Mouse (Mus musculus) adrenal gland, postnatal 36 days (tissue): Measurements from ENCODE around the gene Fsd1. TPM values are rescaled to one million over a fixed set of nuclear protein-coding genes. Genes with fewer than 3 reads are reported as not detected.

Experiments
- DNase-seq, 2 experiments: peaks; one replicate each; pipeline ENCODE4 v3.0.0; 2021; ENCODE audit warnings: mixed read lengths in 1 of 2
- total RNA-seq, 2 experiments: library from RNA; stranded (reverse); gene quantifications; 2 replicates each; pipeline ENCODE4 v1.2.3; 2021

The Fsd1 gene
- total RNA-seq, 2 experiments from 2014 or later = 1.1 to 1.3 TPM

DNA sequence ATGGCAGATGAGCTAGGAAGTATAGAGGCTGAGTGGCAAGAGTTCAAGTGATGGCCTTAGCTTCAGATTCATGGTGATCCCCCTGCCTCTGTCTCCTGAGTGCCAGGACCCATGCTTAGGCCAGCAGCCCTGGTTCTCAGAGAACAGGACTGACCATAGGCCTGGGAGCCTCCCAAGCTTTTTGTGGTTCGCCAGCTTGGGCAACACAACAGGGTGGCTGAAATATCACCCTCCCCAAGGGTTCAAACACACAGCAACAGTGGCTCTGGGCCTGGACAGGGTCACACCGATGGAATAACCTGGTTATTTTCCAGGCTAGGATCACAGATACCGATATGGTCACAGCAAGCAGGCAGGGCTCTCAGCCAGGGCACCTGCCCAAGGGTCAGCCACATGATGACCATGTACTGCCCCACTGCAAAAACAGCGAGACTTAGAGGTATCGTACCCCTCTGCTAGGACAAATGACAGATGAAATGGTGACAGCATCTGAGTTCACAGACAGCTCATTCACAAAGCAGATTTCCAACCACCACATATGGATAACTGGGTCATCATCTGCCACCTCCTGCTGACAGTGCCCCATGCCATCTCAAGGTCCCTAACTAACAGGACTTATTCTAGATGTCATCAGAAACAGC is 41.6 kb downstream of the Fsd1 start:
- DNase-seq = no peak

DNA sequence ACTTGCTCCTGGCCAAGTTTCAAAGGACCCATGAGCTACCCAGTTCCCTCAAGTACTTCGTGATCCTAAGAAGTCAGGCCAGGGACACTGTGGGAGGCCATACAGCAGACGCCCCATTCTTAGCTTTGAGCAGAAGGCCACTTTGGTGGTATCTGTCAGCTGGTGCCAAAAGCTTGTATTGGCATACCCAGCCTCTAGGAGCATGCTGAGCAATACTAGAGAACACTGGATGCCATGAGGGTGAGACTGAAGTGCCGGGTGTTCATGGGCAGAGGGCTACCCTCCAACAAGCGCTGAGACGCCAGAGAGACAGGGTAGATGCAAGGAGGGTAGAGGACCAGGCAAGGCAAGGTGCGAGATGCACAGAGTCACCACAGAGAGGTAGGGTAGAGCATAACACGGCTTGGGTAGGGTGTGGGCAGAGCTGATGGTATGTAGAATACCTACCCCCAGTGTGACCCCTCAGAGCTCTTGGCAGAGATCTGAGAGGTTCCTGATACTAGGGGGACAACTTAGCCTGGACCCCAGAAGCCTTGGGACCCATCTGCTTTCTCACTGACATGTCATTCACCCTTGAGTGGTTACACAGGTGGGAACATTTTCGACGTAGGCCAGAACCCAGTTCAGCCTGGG is 44.0 kb downstream of the Fsd1 start:
- no peak for DNase-seq

DNA sequence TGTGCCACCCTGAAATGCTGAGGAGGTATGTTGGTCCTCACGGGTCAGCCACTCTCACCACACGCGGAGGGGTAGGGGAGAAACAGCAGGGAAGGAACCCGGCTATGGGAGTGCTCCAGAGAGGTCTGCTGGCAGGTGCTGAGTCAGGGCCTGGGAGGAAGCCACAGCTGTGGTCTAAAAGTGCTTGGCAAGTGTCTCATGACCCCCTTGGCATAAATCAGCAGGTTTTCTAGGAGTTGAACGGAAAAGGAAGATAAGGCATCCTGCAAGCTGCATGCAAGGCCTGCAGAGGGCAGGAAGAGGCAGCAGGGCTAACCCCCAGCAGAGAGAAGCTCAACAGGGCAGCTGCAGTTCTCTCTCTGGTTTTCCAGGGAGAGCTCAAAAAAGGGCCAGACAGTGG is 44.6 kb downstream of the Fsd1 start:
- DNase-seq = peak; percentile 63 to 76

DNA sequence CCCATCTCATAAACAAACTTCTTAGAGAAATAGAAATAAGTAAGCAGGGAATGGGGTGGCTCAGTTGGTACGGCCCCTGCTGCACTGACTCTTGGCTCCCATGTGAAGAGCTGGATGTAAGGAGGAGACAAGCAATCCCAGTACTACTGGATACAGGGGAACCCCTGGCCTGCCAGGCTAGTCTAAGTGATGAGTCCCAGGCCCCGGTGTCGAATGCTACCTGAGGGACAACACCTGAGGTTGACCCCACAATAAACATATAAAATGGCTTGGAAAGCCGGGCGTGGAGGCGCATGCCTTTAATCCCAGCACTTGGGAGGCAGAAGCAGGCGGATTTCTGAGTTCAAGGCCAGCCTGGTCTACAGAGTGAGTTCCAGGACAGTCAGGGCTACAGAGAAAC is 45.1 kb downstream of the Fsd1 start:
- DNase-seq = no peak

DNA sequence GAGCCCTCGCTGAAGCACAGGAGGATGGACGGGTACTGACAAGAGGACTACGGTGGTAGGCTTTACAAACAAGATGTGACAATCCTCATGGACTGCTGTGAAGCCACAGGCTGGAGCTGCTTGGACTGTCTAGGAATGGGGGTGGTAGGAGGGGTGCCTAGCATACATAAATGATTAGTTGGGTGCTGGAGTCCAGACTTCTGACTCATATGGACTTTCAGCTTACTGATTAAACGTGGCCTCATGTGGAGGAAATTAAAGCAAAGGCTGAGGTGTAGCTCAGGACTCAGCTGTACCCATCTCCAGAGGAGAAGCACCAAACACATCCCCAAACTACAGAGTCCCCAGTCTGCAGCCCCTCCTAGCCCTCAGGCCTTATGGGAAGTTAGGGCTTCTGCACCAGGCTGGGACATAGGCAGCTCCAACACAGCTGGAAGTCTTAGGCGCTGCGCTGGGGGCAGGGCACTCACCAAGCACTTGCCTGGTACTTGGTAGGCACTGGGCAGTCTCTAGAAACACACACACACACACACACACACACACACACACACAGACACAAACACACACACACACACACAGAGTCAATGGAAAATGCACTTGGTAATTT is 45.9 kb downstream of the Fsd1 start:
- DNase-seq = no peak

DNA sequence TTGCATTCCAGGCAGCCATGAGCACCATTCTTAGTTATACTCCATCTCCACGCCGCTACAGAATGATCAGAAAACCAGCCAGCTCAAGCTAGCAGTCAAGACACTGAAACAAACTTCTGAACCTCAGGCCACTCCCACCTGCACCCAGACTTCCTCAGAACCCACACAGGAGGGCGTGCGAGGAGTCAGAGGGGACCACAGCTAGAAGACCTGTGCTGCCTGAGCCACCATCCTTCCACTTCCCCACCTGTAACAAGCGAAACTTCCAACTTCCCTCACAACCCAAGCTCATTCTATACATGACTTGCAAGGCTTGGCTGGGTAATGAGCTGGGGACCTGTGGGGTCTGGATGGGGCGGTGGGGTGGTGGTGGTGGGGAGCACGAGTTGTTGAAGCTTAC is 46.5 kb downstream of the Fsd1 start:
- DNase-seq = no peak

DNA sequence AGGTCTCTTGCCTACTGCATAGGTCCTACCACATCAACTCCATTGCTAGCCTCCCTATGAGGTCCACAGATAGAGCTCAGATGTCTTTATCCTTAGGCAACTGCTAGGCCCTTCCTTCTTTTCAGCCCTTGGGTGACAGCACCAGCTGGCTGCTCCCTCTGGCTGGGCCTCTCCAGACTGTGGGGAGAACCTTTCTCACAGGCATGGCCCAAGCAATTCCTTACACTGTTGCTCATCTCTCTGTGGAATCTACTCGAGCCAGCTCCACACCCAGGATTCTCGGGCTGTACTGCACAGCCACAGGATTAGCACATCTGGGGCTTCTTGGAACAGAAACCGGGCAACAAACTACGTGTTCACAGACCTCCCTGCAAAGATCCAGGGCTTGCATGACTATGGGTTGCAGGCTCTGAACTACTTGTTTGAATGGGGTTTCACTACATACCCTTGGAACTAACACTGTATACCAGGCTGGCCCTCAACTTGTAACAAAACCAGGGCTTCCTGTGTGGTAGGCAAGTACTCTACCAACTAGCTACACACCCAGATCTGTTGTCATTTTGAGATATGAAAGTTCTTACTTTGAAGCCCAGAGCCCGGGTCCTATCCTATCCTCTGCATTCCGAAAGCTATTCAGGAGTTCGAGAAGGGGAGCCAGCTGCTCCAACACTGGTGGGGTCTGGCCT is 47.9 kb downstream of the Fsd1 start:
- DNase-seq = no peak

DNA sequence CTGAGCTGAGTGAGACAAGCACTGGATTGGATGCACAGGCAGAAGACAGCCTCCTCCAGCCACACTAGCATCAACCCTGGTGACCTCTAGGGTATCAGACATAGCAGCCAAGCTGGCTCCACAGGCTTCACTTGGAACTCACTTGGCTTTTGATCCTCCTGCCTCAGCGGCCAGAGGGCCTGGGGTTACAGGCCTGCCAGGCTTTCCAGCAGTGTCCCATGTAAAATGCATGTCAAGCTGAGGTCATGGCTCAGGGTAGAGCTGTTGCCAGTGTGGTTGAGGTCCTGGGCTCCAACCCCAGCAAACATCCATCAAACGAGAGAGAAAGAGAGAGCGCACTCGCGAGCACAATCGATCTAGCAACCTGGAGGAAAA is 48.4 kb downstream of the Fsd1 start:
- DNase-seq = no peak

DNA sequence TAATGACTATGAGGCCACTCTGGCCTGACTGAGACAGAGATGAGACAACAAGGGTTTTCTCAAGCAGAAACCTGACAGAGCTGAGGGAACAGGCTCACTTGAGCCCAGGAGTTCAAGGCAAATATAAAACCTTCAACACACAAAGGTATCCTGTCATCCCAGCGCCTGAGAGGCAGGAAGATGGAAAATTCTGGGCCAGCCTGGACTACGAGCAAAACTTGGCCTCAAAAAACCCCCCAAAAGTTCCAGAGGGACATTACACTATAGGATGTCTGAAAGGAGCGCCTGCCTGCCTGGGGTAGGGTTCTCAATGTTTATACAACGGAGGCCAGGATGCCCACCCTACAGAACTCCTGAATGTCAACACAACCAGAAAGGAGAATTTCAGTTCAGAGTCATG is 48.9 kb downstream of the Fsd1 start:
- no peak for DNase-seq

DNA sequence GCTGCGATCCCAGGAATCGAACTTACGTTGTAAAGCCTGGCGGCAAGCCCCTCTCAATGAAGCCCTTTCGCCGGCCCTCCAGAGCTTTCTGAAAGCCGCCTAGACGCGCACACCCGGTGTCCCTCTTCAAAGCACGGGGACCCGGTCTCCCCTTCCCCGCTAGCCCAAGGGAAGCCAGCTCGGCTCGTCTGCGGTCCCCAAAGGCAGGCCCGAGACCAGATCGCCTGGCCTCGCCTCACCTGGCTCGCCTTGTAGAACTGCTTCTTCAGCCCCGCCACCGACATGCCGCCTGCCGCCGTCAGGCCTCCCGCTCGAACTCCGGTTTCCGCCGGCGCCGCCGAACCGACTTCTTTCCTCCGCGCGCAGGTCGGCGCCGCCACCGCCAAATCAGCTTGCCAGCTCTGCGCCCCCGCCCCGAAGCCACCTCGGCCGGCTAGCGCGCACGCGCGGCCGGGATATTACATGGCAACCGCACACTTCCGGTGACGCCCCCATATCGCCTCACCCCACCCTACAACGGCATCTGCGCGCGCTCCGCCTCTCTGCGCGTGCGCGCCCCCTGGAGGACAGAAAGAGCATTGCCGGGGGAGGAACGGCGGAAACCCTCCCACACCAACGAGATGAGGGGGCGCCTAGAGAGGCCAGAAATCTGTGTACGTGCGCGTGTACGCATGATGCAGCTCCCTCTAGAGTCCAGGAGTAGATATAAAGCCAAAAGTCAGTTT is 50.0 kb downstream of the Fsd1 start, which contains the start of gene Sh3gl1:
Gene Sh3gl1 (minus strand): TSS at position 460 of the 725 bp plus-strand sequence.
- DNase-seq = peak; percentile 99

DNA sequence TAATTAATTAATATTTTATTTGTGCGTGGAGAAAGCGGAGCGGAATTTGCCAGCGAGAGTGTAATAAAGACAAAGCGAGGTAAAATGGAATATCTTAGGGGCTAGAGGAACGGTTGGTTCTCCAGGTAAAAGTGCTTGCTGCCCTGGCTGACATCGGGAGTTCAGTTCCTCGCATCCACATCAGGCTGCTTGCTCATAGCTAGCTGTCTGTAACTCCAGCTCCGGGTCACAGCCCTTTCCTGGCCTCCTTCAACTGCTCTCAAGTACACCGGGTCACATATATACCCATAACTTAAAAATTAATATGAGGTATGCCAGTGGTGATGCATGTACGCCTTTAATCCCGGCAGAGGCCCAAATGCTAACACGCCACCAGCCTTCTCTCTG is 50.6 kb downstream of the Fsd1 start:
- no peak for DNase-seq

DNA sequence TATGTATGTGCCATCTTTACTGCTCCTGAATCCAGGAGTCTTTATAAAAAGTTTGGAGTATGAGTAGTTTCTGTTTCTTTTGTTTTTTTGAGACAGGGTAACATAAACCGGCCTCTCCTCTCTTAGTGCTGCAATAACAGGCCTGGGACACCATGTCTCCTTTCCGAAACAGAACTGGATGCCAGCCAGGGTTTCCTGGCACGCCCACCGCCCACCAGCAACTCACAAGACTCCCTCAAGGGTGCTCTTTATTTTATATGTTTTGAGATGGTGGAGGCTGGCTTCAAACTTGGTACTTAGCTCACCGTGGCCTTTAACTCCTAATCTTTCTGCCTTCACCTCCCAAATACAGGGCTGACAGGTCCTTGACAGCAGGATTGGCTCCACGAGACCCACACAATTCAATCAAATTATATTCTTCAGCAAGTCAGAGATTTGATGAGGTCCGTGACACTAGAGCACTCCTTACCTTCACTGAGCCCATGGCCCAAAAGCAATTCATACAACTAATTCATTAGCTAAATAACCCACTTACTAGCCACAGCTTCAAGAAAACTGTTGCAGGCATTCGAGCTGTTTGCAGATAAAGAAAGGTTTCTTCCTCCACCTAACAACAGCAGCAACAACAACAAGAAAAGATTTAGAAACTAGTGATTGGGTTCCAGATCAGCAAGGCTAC is 52.4 kb downstream of the Fsd1 start:
- no peak for DNase-seq

DNA sequence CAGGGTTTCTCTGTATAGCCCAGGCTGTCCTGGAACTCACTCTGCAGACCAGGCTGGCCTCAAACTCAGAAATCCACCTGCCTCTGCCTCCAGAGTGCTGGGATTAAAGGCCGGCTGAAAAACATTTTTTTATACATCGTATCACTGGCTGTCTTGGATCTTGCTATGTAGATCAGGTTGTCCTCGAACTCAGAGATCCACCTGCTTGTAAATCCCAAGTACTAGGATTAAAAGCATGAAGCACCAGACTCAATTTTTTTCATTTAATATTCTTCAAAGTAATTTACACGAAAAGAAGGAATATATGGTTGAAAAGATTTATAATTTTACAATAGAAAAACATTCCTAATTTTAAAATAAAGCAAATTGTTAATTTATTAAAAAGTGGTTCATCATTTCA is 53.0 kb downstream of the Fsd1 start:
- no peak for DNase-seq

DNA sequence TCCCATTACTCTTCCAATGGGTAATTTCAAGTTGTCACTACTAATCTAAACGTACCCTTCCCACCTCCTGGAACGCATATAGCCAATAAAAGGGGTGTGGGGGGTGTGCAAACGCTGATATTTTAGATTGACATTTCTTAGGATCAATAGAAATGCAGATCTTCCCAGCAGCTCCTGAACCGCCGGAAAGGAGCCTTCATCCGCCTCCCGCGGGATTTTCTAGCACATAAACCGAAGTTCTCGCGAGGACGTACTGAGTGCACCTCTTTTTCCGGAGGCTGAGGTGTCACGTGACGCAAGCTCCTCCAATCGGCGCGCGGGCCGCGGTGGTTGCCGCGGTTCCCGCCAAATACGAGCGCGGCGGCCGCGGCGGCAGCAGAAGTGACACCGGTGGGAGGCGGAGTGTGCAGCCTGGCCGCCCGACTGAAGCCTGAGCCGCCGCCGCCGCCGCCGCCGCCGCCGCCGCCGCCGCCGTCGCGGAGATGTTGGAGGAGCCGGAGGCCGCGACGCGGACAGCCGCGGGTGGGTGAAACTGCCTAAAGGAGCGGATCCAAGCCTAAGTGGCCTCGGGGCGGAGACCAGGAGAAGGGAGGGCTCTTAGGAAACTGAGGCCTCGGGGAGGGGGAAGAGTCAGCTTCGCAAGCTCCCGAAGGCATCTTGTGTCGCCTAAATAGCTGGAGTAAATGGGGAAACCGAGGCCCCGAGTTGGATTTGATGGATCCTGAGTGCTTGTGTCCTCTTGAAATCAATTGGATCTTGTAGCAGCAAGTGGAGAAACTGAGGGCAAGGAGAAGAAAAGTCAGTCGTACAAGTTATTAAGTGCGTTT is 53.9 kb downstream of the Fsd1 start, which contains the start of gene Chaf1a:
Gene Chaf1a (plus strand): TSS at position 410 of the 827 bp plus-strand sequence.
- DNase-seq = peak; percentile 98

DNA sequence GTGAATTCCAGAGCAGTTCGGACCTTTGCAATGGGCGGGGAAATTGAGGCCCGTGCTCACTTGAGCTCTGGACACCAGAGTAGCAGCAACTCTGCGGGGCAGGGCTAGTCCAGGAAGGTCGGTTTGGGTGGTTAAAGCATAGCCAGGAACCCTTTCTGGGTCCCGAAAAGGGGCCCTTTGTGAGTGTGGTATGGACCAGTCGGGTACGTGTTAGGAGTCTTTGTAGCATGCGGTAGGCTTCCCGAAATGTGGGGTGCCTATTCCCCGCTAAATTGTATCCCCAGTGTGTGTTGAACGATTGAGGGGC is 54.5 kb downstream of the Fsd1 start:
- no peak for DNase-seq

Other genes starting within 250 kb of the Fsd1 start
- under 1 TPM; 0.26 to 0.93 TPM for gene Adgre4, start 236.5 kb upstream of the Fsd1 start, total RNA-seq
- 1 to 10 TPM; 6.6 to 8.4 TPM for gene Zfp119a, start 107.6 kb upstream of the Fsd1 start, total RNA-seq
- gene Zfp959, start 94.4 kb upstream of the Fsd1 start, total RNA-seq = 1 to 10 TPM; 5.1 to 6.5 TPM
- 1 to 10 TPM; 3.3 to 4.0 TPM for gene Zfp119b, start 37.0 kb upstream of the Fsd1 start, total RNA-seq
- gene Ebi3, start 33.9 kb upstream of the Fsd1 start, total RNA-seq = 1 to 10 TPM; 1.1 to 1.5 TPM
- 10 to 100 TPM; 13.1 to 15.8 TPM for gene Yju2, start 27.4 kb upstream of the Fsd1 start, total RNA-seq
- gene Shd, start 16.0 kb upstream of the Fsd1 start, total RNA-seq = under 1 TPM; 0.50 to 0.99 TPM
- 1 to 10 TPM; 5.1 to 7.6 TPM for gene Stap2, start 19.1 kb downstream of the Fsd1 start, total RNA-seq
- 100 to 1,000 TPM in 1 of 2 experiments, 10 to 100 TPM in 1; 79.6 to 104 TPM for gene Mpnd, start 19.2 kb downstream of the Fsd1 start, total RNA-seq
- gene Sh3gl1, start 50.1 kb downstream of the Fsd1 start, total RNA-seq = 10 to 100 TPM; 49.0 to 49.7 TPM
- 1 to 10 TPM; 3.5 to 4.7 TPM for gene Chaf1a, start 53.9 kb downstream of the Fsd1 start, total RNA-seq
- 10 to 100 TPM; 73.3 to 86.1 TPM for gene Ubxn6, start 88.5 kb downstream of the Fsd1 start, total RNA-seq
- gene Hdgfl2, start 93.1 kb downstream of the Fsd1 start, total RNA-seq = 10 to 100 TPM; 59.9 to 62.0 TPM
- gene Plin4, start 123.3 kb downstream of the Fsd1 start, total RNA-seq = 10 to 100 TPM; 75.1 to 86.5 TPM
- gene Plin5, start 131.1 kb downstream of the Fsd1 start, total RNA-seq = 10 to 100 TPM; 36.7 to 62.1 TPM
- 10 to 100 TPM; 15.5 to 31.3 TPM for gene Lrg1, start 135.5 kb downstream of the Fsd1 start, total RNA-seq
- 10 to 100 TPM in 1 of 2 experiments, 1 to 10 TPM in 1; 6.4 to 10.0 TPM for gene Sema6b, start 153.8 kb downstream of the Fsd1 start, total RNA-seq
- gene Tnfaip8l1, start 176.0 kb downstream of the Fsd1 start, total RNA-seq = 1 to 10 TPM; 3.9 to 4.0 TPM
- 10 to 100 TPM; 60.0 to 61.1 TPM for gene Mydgf, start 197.4 kb downstream of the Fsd1 start, total RNA-seq
- 10 to 100 TPM; 35.5 to 41.0 TPM for gene Dpp9, start 232.4 kb downstream of the Fsd1 start, total RNA-seq